Mouse (Mus musculus) myocyte (in vitro differentiated cells): ENCODE results near the gene Slc27a2. TPM values are rescaled to one million over a fixed set of nuclear protein-coding genes. Genes with fewer than 3 reads are reported as not detected.

Experiments
- H3K27me3 ChIP-seq: one replicate; pipeline ENCODE4 v1.6.1; 2011; ENCODE audit not compliant: control insufficient read depth, insufficient read depth, insufficient read length
- H3K36me3 ChIP-seq: one replicate; pipeline ENCODE4 v1.6.1; 2011; ENCODE audit not compliant: control insufficient read depth, insufficient read depth
- H3K4me2 ChIP-seq: one replicate; pipeline ENCODE4 v1.6.1; 2011; ENCODE audit warnings: low read depth, control low read depth
- H3K4me3 ChIP-seq: one replicate; pipeline ENCODE4 v1.5.1; 2011; ENCODE audit warnings: mild to moderate bottlenecking, control low read depth, moderate library complexity
- H3K79me2 ChIP-seq: one replicate; pipeline ENCODE4 v1.6.1; 2011; ENCODE audit not compliant: control insufficient read depth, insufficient read depth
- H3ac ChIP-seq: one replicate; pipeline ENCODE4 v1.6.1; 2011; ENCODE audit not compliant: control insufficient read depth, insufficient read length
- CEBPB ChIP-seq: IDR thresholded peaks from 2 replicates; pipeline ENCODE4 v1.6.1; 2011; ENCODE audit warnings: mild to moderate bottlenecking, moderate library complexity; ENCODE audit not compliant: poor library complexity, insufficient read depth, severe bottlenecking
- E2F4 ChIP-seq: IDR thresholded peaks from one replicate; pipeline ENCODE4 v1.6.1; 2011; ENCODE audit warnings: mild to moderate bottlenecking, control low read depth, moderate library complexity; ENCODE audit not compliant: insufficient read depth
- MAX ChIP-seq: IDR thresholded peaks from one replicate; pipeline ENCODE4 v1.6.1; 2011; ENCODE audit warnings: low read depth, mild to moderate bottlenecking, control low read depth
- MYOD1 ChIP-seq, 3 experiments: IDR thresholded peaks; one replicate each; pipeline ENCODE4 v1.6.1; 2011; ENCODE audit warnings: control low read depth in 2 of 3, low read depth in 2 of 3, mild to moderate bottlenecking in 2 of 3, moderate library complexity in 1 of 3; ENCODE audit not compliant: insufficient read length in 2 of 3, control insufficient read depth in 1 of 3
- MYOG ChIP-seq, 3 experiments: IDR thresholded peaks; one replicate each; pipeline ENCODE4 v1.6.1; 2011; ENCODE audit warnings: control low read depth in 2 of 3, low read depth in 2 of 3, mild to moderate bottlenecking in 2 of 3; ENCODE audit not compliant: insufficient read length in 2 of 3, control insufficient read depth in 1 of 3, insufficient read depth in 1 of 3
- POLR2A ChIP-seq: IDR thresholded peaks from one replicate; pipeline ENCODE4 v1.6.1; 2011; ENCODE audit warnings: low read depth, mild to moderate bottlenecking, control low read depth, moderate library complexity; ENCODE audit not compliant: insufficient read length
- POLR2AphosphoS2 ChIP-seq: IDR thresholded peaks from one replicate; pipeline ENCODE4 v1.6.1; 2011; ENCODE audit warnings: low read depth, control low read depth; ENCODE audit not compliant: insufficient read length
- REST ChIP-seq: IDR thresholded peaks from one replicate; pipeline ENCODE4 v1.6.1; 2011; ENCODE audit warnings: mild to moderate bottlenecking, control low read depth, moderate library complexity; ENCODE audit not compliant: insufficient read depth, insufficient read length
- SRF ChIP-seq: IDR thresholded peaks from one replicate; pipeline ENCODE4 v1.6.1; 2011; ENCODE audit warnings: low read depth; ENCODE audit not compliant: control insufficient read depth, insufficient read length
- TCF12 ChIP-seq: IDR thresholded peaks from one replicate; pipeline ENCODE4 v1.6.1; 2011; ENCODE audit warnings: mild to moderate bottlenecking, control low read depth; ENCODE audit not compliant: poor library complexity, insufficient read depth, severe bottlenecking
- TCF3 ChIP-seq: IDR thresholded peaks from one replicate; pipeline ENCODE4 v1.6.1; 2011; ENCODE audit warnings: low read depth, control low read depth; ENCODE audit not compliant: insufficient read length
- USF1 ChIP-seq: IDR thresholded peaks from one replicate; pipeline ENCODE4 v1.6.1; 2011; ENCODE audit warnings: low read depth, mild to moderate bottlenecking, control low read depth, moderate library complexity
- polyA plus RNA-seq: library from polyadenylated mRNA; unstranded; fragments of >200 nt; fragmentation: generic; extraction: Trizol; gene quantifications from one replicate; pipeline ENCODE4 v1.2.1, GENCODE M21; 2012; ENCODE audit warnings: missing spikeins

The Slc27a2 gene
- polyA plus RNA-seq, 1 experiment = not detected

DNA sequence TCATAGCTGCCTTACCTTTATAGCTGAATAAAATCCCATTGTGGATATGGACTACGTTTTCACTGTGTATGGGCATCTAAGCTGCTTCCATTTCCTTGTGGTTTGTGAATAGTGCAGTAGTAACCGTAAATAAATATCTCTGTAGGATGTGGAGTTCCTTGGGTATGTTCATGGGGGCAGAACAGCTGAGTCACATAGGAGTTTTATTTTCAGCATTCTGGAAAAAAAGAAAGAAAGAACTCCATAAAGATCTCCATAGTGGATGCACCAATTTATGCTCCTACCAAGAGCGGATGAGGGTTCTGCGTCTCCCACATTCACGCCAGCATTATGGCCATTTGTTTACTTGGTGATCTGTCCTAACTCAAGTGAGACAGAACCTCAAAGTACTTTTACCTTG, 10.0 kb upstream of the Slc27a2 start:
- Histone ChIP-seq H3K4me2 (no peak overlapping the region), H3K27me3 (no peaks in the 10 kb centered on the region), H3ac (no peak overlapping the region), H3K79me2 (no peaks in the 10 kb centered on the region), H3K4me3 (no peak overlapping the region), H3K36me3 (no peaks in the 10 kb centered on the region)
- no peak for TF ChIP-seq POLR2AphosphoS2
- TF ChIP-seq POLR2A = no peak
- no peak for TF ChIP-seq USF1
- TF ChIP-seq MYOG (IDR thresholded peaks at IDR 0.05; ENCODE audit: control insufficient read depth in 1 of 3, insufficient read depth in 1 of 3, insufficient read length in 2 of 3, low read depth in 2 of 3) = no peak
- TF ChIP-seq E2F4 = no peak
- TF ChIP-seq MAX = no peak
- TF ChIP-seq CEBPB = no peak
- TF ChIP-seq TCF3 = no peak
- no peak for TF ChIP-seq REST
- no peak for TF ChIP-seq TCF12
- no peak for TF ChIP-seq MYOD1 (IDR thresholded peaks at IDR 0.05; ENCODE audit: control insufficient read depth in 1 of 3, insufficient read length in 2 of 3, low read depth in 2 of 3)
- TF ChIP-seq SRF = no peak

DNA sequence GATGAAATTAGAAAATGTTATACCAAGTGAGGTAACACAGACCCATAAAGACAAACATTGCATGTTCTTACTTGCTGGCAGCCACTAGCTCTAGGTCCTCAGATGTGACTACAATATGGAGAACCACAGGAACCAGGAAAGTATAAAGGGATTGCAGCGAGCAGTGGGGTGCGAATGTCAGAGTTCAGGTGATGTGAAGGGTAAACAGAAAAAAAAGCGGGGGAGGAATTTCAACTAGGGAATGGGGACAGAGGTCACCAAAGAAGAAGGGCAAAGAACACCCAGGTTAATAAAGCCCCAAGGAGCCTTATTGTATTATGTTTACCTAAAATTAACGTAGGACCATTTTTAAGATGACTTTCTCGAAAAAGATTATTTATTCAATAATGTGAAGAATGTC, 6.9 kb upstream of the Slc27a2 start:
- H3ac ChIP-seq = no peak overlapping the region
- H3K79me2 ChIP-seq = no peaks in the 10 kb centered on the region
- no peak overlapping the region for H3K4me3 ChIP-seq
- TF ChIP-seq POLR2AphosphoS2 = no peak
- TF ChIP-seq MAX = no peak
- TF ChIP-seq TCF3 = no peak
- no peak for TF ChIP-seq REST
- TF ChIP-seq TCF12 = no peak
- no peak for TF ChIP-seq SRF
- no peak for TF ChIP-seq E2F4
- TF ChIP-seq MYOG (IDR thresholded peaks at IDR 0.05; ENCODE audit: control insufficient read depth in 1 of 3, insufficient read depth in 1 of 3, insufficient read length in 2 of 3, low read depth in 2 of 3) = no peak
- TF ChIP-seq MYOD1 (IDR thresholded peaks at IDR 0.05; ENCODE audit: control insufficient read depth in 1 of 3, insufficient read length in 2 of 3, low read depth in 2 of 3) = no peak
- no peak for TF ChIP-seq USF1
- no peak for TF ChIP-seq CEBPB
- no peak for TF ChIP-seq POLR2A
- H3K4me2 ChIP-seq = no peak overlapping the region
- H3K27me3 ChIP-seq = no peaks in the 10 kb centered on the region
- no peaks in the 10 kb centered on the region for H3K36me3 ChIP-seq

DNA sequence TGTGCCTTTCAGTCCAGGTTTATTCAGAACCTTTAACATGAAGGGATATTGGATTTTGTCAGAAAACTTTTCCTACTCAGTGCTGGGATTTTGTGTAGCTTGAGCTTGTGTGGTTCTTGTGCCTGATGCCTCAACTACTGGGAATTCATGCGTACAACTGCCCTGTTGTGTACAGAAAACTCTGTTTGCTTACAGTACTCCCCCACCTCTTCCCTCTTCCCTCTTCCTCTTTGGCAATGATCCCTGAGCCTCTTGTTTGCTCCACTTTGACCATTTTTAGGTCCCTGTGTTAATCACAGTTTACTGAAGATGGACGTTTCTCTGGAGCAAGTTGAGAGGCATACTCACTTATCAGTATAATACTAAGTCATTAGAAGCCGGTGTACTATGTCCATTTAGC, 5.8 kb upstream of the Slc27a2 start:
- peaks cover 4% of the 10 kb centered on the region for H3K27me3 ChIP-seq
- no peak overlapping the region for H3K4me3 ChIP-seq
- no peak overlapping the region for H3ac ChIP-seq
- H3K36me3 ChIP-seq = no peaks in the 10 kb centered on the region
- TF ChIP-seq SRF = no peak
- TF ChIP-seq USF1 = no peak
- TF ChIP-seq TCF3 = no peak
- TF ChIP-seq MAX = no peak
- no peak for TF ChIP-seq MYOD1 (IDR thresholded peaks at IDR 0.05; ENCODE audit: control insufficient read depth in 1 of 3, insufficient read length in 2 of 3, low read depth in 2 of 3)
- TF ChIP-seq POLR2A = no peak
- H3K4me2 ChIP-seq = no peak overlapping the region
- H3K79me2 ChIP-seq = no peaks in the 10 kb centered on the region

DNA sequence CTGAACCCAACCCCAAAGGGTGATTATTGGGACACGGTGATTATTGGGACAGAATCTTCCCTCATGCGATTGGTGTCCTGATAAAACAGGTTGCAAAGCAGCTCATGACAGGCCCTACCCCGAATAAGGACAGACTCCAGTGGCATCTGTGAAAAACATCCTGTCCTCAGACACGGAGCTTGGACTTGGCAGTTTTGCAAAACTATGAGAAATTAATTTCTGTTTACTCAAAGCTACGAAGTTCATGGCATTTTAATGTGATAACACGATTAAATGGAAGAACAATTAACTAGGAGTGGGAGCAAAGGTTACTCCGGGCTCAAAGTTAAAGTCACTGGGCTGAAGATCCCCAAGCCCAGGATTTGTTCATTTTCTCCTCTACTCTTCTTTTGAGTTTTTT, 2.5 kb upstream of the Slc27a2 start:
- Histone ChIP-seq H3K4me2 (no peak overlapping the region), H3K36me3 (no peaks in the 10 kb centered on the region), H3K27me3 (peaks cover 17% of the 10 kb centered on the region), H3K79me2 (no peaks in the 10 kb centered on the region), H3ac (no peak overlapping the region), H3K4me3 (no peak overlapping the region)
- no peak for TF ChIP-seq MYOG (IDR thresholded peaks at IDR 0.05; ENCODE audit: control insufficient read depth in 1 of 3, insufficient read depth in 1 of 3, insufficient read length in 2 of 3, low read depth in 2 of 3)
- TF ChIP-seq TCF3 = no peak

DNA sequence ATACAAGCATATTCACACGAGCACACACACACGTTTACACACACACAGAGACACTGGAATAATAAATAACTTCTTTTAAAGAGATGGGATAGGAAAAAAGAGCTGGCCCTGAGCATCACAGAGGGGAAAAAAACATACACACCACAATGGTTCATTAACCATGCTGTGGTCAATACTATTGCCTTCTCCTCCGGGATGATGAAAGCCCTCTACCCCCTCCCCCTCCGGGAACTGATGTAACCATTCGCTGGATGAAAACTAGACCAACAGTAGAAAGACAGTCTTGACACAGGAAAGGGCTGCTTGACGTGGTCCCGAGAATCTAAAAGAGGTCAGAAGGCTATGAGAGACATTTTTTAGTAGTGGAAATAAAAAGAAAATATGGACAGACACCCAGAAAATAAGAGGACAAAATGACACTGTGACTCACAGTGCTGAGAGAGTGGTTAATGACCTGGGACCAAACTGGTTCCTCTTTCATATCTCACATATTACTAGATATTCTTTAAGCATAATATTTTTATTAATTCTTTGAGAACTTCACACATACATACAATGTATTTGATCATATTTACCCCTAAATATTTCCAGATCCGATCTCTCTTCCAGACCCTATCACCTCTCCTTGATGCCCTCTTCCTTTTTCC, 840 bp upstream of the Slc27a2 start:
- Histone ChIP-seq H3K4me2 (no peak overlapping the region), H3K79me2 (no peaks in the 10 kb centered on the region), H3K36me3 (no peaks in the 10 kb centered on the region), H3K27me3 (peaks cover 17% of the 10 kb centered on the region), H3K4me3 (no peak overlapping the region), H3ac (no peak overlapping the region)
- no peak for TF ChIP-seq REST
- TF ChIP-seq TCF3 = no peak
- TF ChIP-seq POLR2A = no peak
- TF ChIP-seq SRF = no peak
- TF ChIP-seq E2F4 = no peak
- no peak for TF ChIP-seq MAX
- no peak for TF ChIP-seq USF1
- no peak for TF ChIP-seq TCF12
- TF ChIP-seq MYOD1 (IDR thresholded peaks at IDR 0.05; ENCODE audit: control insufficient read depth in 1 of 3, insufficient read length in 2 of 3, low read depth in 2 of 3) = no peak
- no peak for TF ChIP-seq MYOG (IDR thresholded peaks at IDR 0.05; ENCODE audit: control insufficient read depth in 1 of 3, insufficient read depth in 1 of 3, insufficient read length in 2 of 3, low read depth in 2 of 3)
- no peak for TF ChIP-seq POLR2AphosphoS2
- TF ChIP-seq CEBPB = no peak
